Mouse (Mus musculus) lung, adult 2 months (tissue): Measurements from ENCODE around the gene Epb41l4b. TPM values are rescaled to one million over a fixed set of nuclear protein-coding genes. Genes with fewer than 3 reads are reported as not detected.

Experiments used
- DNase-seq: peaks from one replicate; pipeline ENCODE4 v3.0.0; 2022
- H3K4me1 ChIP-seq: fragments of 200-500 bp; 2 replicates; pipeline ENCODE4 v1.6.1; 2011; ENCODE audit warnings: low read length; ENCODE audit not compliant: control insufficient read depth, insufficient read depth
- H3K4me3 ChIP-seq: fragments of 200-500 bp; replicated peaks from 2 replicates; pipeline ENCODE3; 2011; ENCODE audit warnings: low read depth, mild to moderate bottlenecking, control low read depth, low read length; ENCODE audit errors: extremely low read depth
- CTCF ChIP-seq: fragments of 200-500 bp; IDR thresholded peaks from 2 replicates; pipeline ENCODE4 v1.5.1; 2011; ENCODE audit warnings: mild to moderate bottlenecking, low read length, control low read depth; ENCODE audit not compliant: insufficient read depth
- POLR2A ChIP-seq: fragments of 200-500 bp; IDR thresholded peaks from 2 replicates; pipeline ENCODE4 v1.6.1; 2011; ENCODE audit warnings: low read depth, mild to moderate bottlenecking, control low read depth, low read length, borderline replicate concordance; ENCODE audit errors: extremely low read depth
- WGBS: fragments of 180-500 bp; shearing (Covaris S2); methylation state at CpG from one replicate; pipeline ENCODE4 v1.1.7; 2018; 5-methylcytosine and 5-hydroxymethylcytosine counted together
- polyA plus RNA-seq: library from polyadenylated mRNA; depleted of rRNA; stranded (reverse); fragments of >200 nt; gene quantifications from 2 replicates; pipeline ENCODE4 v1.2.3, GENCODE M21; 2012

The Epb41l4b gene
- polyA plus RNA-seq, 1 experiment, result 28.9 TPM

- TF ChIP-seq CTCF (no peak), POLR2A (no peak)
- 44% methylated on average over 6 of the region's 6 CpGs for WGBS
- Histone ChIP-seq H3K4me1 (no peaks in the 10 kb centered on the region), H3K4me3 (no peak overlapping the region)
- DNase-seq, result no peak
Observed at GRCm38 (mm10) chr4:57048566-57048965, 94.7 kb downstream of the Epb41l4b start.

- TF ChIP-seq CTCF, result no peak
- TF ChIP-seq POLR2A, result no peak
- DNase-seq, result no peak
- no peaks in the 10 kb centered on the region for H3K4me1 ChIP-seq
- 63% methylated on average over 9 of the region's 9 CpGs for WGBS
- H3K4me3 ChIP-seq, result no peak overlapping the region
Observed at GRCm38 (mm10) chr4:57046160-57046571, 97.1 kb downstream of the Epb41l4b start.

GRCm38 (mm10) chr4:57043621-57044020 lies 99.6 kb downstream of the Epb41l4b start:
- Histone ChIP-seq H3K4me1 (no peaks in the 10 kb centered on the region), H3K4me3 (no peak overlapping the region)
- no peak for DNase-seq
- 86% methylated on average over 8 of the region's 8 CpGs for WGBS
- no peak for TF ChIP-seq CTCF
- TF ChIP-seq POLR2A, result no peak

- Histone ChIP-seq H3K4me1 (no peaks in the 10 kb centered on the region), H3K4me3 (no peak overlapping the region)
- WGBS, result 92% methylated on average over 6 of the region's 6 CpGs
- no peak for DNase-seq
- TF ChIP-seq CTCF (no peak), POLR2A (no peak)
Observed at GRCm38 (mm10) chr4:57041661-57042060, 101.6 kb downstream of the Epb41l4b start.

GRCm38 (mm10) chr4:57041211-57041610 lies 102.0 kb downstream of the Epb41l4b start:
- H3K4me1 ChIP-seq, result no peaks in the 10 kb centered on the region
- no peak for TF ChIP-seq POLR2A
- TF ChIP-seq CTCF, result no peak
- no peak overlapping the region for H3K4me3 ChIP-seq
- DNase-seq, result no peak
- 93% methylated on average over 4 of the region's 4 CpGs for WGBS

- TF ChIP-seq POLR2A (no peak), CTCF (no peak)
- no peak for DNase-seq
- WGBS, result 72% methylated on average over 8 of the region's 8 CpGs
- no peak overlapping the region for H3K4me3 ChIP-seq
- H3K4me1 ChIP-seq, result no peaks in the 10 kb centered on the region
Observed at GRCm38 (mm10) chr4:57040481-57040880, 102.8 kb downstream of the Epb41l4b start.

- WGBS, result 15% methylated on average over 23 of the region's 23 CpGs
- H3K4me3 ChIP-seq, result no peak overlapping the region
- TF ChIP-seq CTCF, result no peak
- TF ChIP-seq POLR2A, result no peak
- no peak for DNase-seq
- H3K4me1 ChIP-seq, result no peaks in the 10 kb centered on the region
Observed at GRCm38 (mm10) chr4:57039127-57040031, 103.9 kb downstream of the Epb41l4b start.

- Histone ChIP-seq H3K4me3 (no peak overlapping the region), H3K4me1 (no peaks in the 10 kb centered on the region)
- WGBS, result 72% methylated on average over 7 of the region's 7 CpGs
- TF ChIP-seq POLR2A (no peak), CTCF (no peak)
- no peak for DNase-seq
Observed at GRCm38 (mm10) chr4:57037554-57037953, 105.7 kb downstream of the Epb41l4b start.

GRCm38 (mm10) chr4:57034169-57034568 lies 109.1 kb downstream of the Epb41l4b start:
- no peak for TF ChIP-seq CTCF
- TF ChIP-seq POLR2A, result no peak
- no peak for DNase-seq
- Histone ChIP-seq H3K4me1 (no peaks in the 10 kb centered on the region), H3K4me3 (no peak overlapping the region)
- WGBS, result 68% methylated on average over 5 of the region's 5 CpGs

- no peak for DNase-seq
Observed at GRCm38 (mm10) chr4:57031440-57031839, 111.8 kb downstream of the Epb41l4b start.

More at GRCm38 (mm10) chr4:57031440-57031839, 111.8 kb downstream of the Epb41l4b start:
- H3K4me3 ChIP-seq, result no peak overlapping the region
- WGBS, result 39% methylated on average over 4 of the region's 4 CpGs
- no peak for TF ChIP-seq CTCF
- TF ChIP-seq POLR2A, result no peak
- no peaks in the 10 kb centered on the region for H3K4me1 ChIP-seq
